Mouse (Mus musculus) ES-Bruce4 (cell line): ENCODE data around the gene Mrln. TPM values are rescaled to one million over a fixed set of nuclear protein-coding genes. Genes with fewer than 3 reads are reported as not detected.

Experiments
- H3K27ac ChIP-seq: 2 replicates; pipeline ENCODE4 v1.5.1; 2012; ENCODE audit warnings: low read length, inconsistent platforms; ENCODE audit not compliant: insufficient read depth
- H3K27me3 ChIP-seq: 2 replicates; pipeline ENCODE4 v1.6.1; 2012; ENCODE audit warnings: mild to moderate bottlenecking, low read length, inconsistent platforms; ENCODE audit not compliant: control insufficient read depth, poor library complexity, insufficient read depth, severe bottlenecking
- H3K36me3 ChIP-seq: 2 replicates; pipeline ENCODE4 v1.6.1; 2012; ENCODE audit warnings: inconsistent platforms, mild to moderate bottlenecking, low read length, moderate library complexity; ENCODE audit not compliant: control insufficient read depth, poor library complexity, insufficient read depth, severe bottlenecking
- H3K4me1 ChIP-seq: one replicate; pipeline ENCODE4 v1.8.1; 2011; ENCODE audit warnings: low read length; ENCODE audit not compliant: control insufficient read depth, insufficient read depth
- H3K4me3 ChIP-seq: 2 replicates; pipeline ENCODE4 v1.5.1; 2011; ENCODE audit warnings: low read depth, mild to moderate bottlenecking, low read length
- H3K9ac ChIP-seq: 2 replicates; pipeline ENCODE4 v1.6.1; 2012; ENCODE audit warnings: low read depth, mild to moderate bottlenecking, inconsistent platforms; ENCODE audit not compliant: poor library complexity, severe bottlenecking
- H3K9me3 ChIP-seq: replicated peaks from 2 replicates; pipeline ENCODE4 v1.6.1; 2012; ENCODE audit warnings: mild to moderate bottlenecking, low read length, inconsistent platforms; ENCODE audit not compliant: control insufficient read depth, poor library complexity, insufficient read depth, severe bottlenecking
- CTCF ChIP-seq: IDR thresholded peaks from one replicate; pipeline ENCODE4 v1.8.1; 2011; ENCODE audit warnings: low read depth, low read length
- EP300 ChIP-seq: IDR thresholded peaks from 2 replicates; pipeline ENCODE4 v1.6.1; 2011; ENCODE audit warnings: low read depth, low read length; ENCODE audit not compliant: insufficient read depth
- POLR2A ChIP-seq: IDR thresholded peaks from one replicate; pipeline ENCODE4 v1.8.1; 2011; ENCODE audit warnings: low read length; ENCODE audit not compliant: insufficient read depth
- polyA plus RNA-seq: library from polyadenylated mRNA; stranded (reverse); fragments of >200 nt; gene quantifications from 2 replicates; pipeline ENCODE4 v1.2.4, GENCODE M21; 2011; ENCODE audit warnings: low read depth; ENCODE audit not compliant: missing spikeins, insufficient read depth, insufficient read length

The Mrln gene
- polyA plus RNA-seq, 1 experiment = not detected

- no peaks in the 10 kb centered on the region for H3K4me1 ChIP-seq
- H3K9me3 ChIP-seq = no peaks in the 10 kb centered on the region
- H3K27me3 ChIP-seq = no peaks in the 10 kb centered on the region
- H3K9ac ChIP-seq = no peak overlapping the region
- H3K27ac ChIP-seq = no peak overlapping the region
- 0 out of 2 replicates have a peak, but pooled peaks cover 13% of the 10 kb centered on the region for H3K36me3 ChIP-seq
- peak; percentile 45 for TF ChIP-seq CTCF
- TF ChIP-seq POLR2A = no peak
- TF ChIP-seq EP300 = no peak
- H3K4me3 ChIP-seq = no peak overlapping the region
Measured at GRCm38 (mm10) chr10:70189864-70190263, 14.6 kb upstream of the Mrln start.

GRCm38 (mm10) chr10:70194283-70194682, 10.2 kb upstream of the Mrln start:
- TF ChIP-seq CTCF (no peak), EP300 (0 out of 2 replicates have a peak, but pooled peaks have one; percentile 25)
- H3K36me3 ChIP-seq = 0 out of 2 replicates have a peak, but pooled peaks cover 5% of the 10 kb centered on the region
- H3K27ac ChIP-seq = no peak overlapping the region
- H3K9me3 ChIP-seq = no peaks in the 10 kb centered on the region
- no peak overlapping the region for H3K9ac ChIP-seq
- H3K4me3 ChIP-seq = no peak overlapping the region
- no peaks in the 10 kb centered on the region for H3K27me3 ChIP-seq
- H3K4me1 ChIP-seq = peaks cover 2% of the 10 kb centered on the region

- no peaks in the 10 kb centered on the region for H3K27me3 ChIP-seq
- 0 out of 2 replicates have a peak, but pooled peaks cover 5% of the 10 kb centered on the region for H3K36me3 ChIP-seq
- H3K9me3 ChIP-seq = no peaks in the 10 kb centered on the region
- H3K9ac ChIP-seq = no peak overlapping the region
- H3K4me3 ChIP-seq = no peak overlapping the region
- no peak overlapping the region for H3K27ac ChIP-seq
- no peak for TF ChIP-seq POLR2A
- TF ChIP-seq CTCF = no peak
- TF ChIP-seq EP300 = no peak
- H3K4me1 ChIP-seq = peaks cover 2% of the 10 kb centered on the region
Measured at GRCm38 (mm10) chr10:70195279-70195678, 9.2 kb upstream of the Mrln start.

GRCm38 (mm10) chr10:70195786-70196185, 8.7 kb upstream of the Mrln start:
- no peaks in the 10 kb centered on the region for H3K9me3 ChIP-seq
- H3K4me3 ChIP-seq = no peak overlapping the region
- H3K36me3 ChIP-seq = 0 out of 2 replicates have a peak, but pooled peaks cover 5% of the 10 kb centered on the region
- H3K27me3 ChIP-seq = no peaks in the 10 kb centered on the region
- TF ChIP-seq CTCF (peak; percentile 60), EP300 (no peak)
- no peak overlapping the region for H3K27ac ChIP-seq
- H3K9ac ChIP-seq = no peak overlapping the region
- H3K4me1 ChIP-seq = peaks cover 2% of the 10 kb centered on the region

- Histone ChIP-seq H3K4me3 (no peak overlapping the region), H3K9me3 (no peaks in the 10 kb centered on the region), H3K27me3 (no peaks in the 10 kb centered on the region), H3K4me1 (peaks cover 2% of the 10 kb centered on the region), H3K9ac (no peak overlapping the region), H3K36me3 (0 out of 2 replicates have a peak, but pooled peaks cover 5% of the 10 kb centered on the region), H3K27ac (no peak overlapping the region)
- TF ChIP-seq POLR2A (no peak), CTCF (no peak), EP300 (no peak)
Measured at GRCm38 (mm10) chr10:70196666-70197065, 7.8 kb upstream of the Mrln start.

- Histone ChIP-seq H3K36me3 (0 out of 2 replicates have a peak, but pooled peaks cover 5% of the 10 kb centered on the region), H3K4me3 (no peak overlapping the region), H3K4me1 (peaks cover 2% of the 10 kb centered on the region), H3K27ac (no peak overlapping the region), H3K9me3 (no peaks in the 10 kb centered on the region), H3K9ac (no peak overlapping the region), H3K27me3 (no peaks in the 10 kb centered on the region)
- TF ChIP-seq CTCF (no peak), EP300 (no peak), POLR2A (no peak)
Measured at GRCm38 (mm10) chr10:70197601-70198000, 6.9 kb upstream of the Mrln start.
